Mouse (Mus musculus) midbrain, embryonic 16.5 days (tissue): ENCODE results near the gene Rmnd5a. TPM values are rescaled to one million over a fixed set of nuclear protein-coding genes. Genes with fewer than 3 reads are reported as not detected.

Experiments used
- ATAC-seq: fragments of 200-750 bp; cut with Nextera tagmentation; 2 replicates; pipeline ENCODE4 v1.8.0; 2017; ENCODE audit warnings: moderate TSS enrichment
- H3K27ac ChIP-seq: fragments of 300-500 bp; sonication (generic); 2 replicates; pipeline ENCODE4 v1.5.1; 2014; ENCODE audit warnings: mild to moderate bottlenecking, low read length, mixed read lengths
- H3K27me3 ChIP-seq: fragments of 300-500 bp; sonication (generic); 2 replicates; pipeline ENCODE4 v1.6.1; 2014; ENCODE audit warnings: low read depth, low read length, mixed read lengths; ENCODE audit not compliant: control insufficient read depth, insufficient read depth
- H3K36me3 ChIP-seq: fragments of 300-500 bp; sonication (generic); 2 replicates; pipeline ENCODE4 v1.6.1; 2014; ENCODE audit warnings: mild to moderate bottlenecking, low read length, moderate library complexity, mixed read lengths; ENCODE audit not compliant: control insufficient read depth, insufficient read depth
- H3K4me1 ChIP-seq: fragments of 300-500 bp; sonication (generic); 2 replicates; pipeline ENCODE4 v1.6.1; 2014; ENCODE audit warnings: mild to moderate bottlenecking, low read length, mixed read lengths; ENCODE audit not compliant: control insufficient read depth, insufficient read depth
- H3K4me2 ChIP-seq: fragments of 300-500 bp; sonication (generic); 2 replicates; pipeline ENCODE4 v1.6.1; 2014; ENCODE audit warnings: mild to moderate bottlenecking, low read length, mixed read lengths
- H3K4me3 ChIP-seq: fragments of 300-500 bp; sonication (generic); 2 replicates; pipeline ENCODE4 v1.5.1; 2014; ENCODE audit warnings: low read depth, mild to moderate bottlenecking, low read length, moderate library complexity, mixed read lengths
- H3K9ac ChIP-seq: fragments of 300-500 bp; sonication (generic); 2 replicates; pipeline ENCODE4 v1.6.1; 2014; ENCODE audit warnings: low read depth, low read length, mixed read lengths
- H3K9me3 ChIP-seq: fragments of 300-500 bp; sonication (generic); replicated peaks from 2 replicates; pipeline ENCODE4 v1.6.1; 2014; ENCODE audit warnings: mild to moderate bottlenecking, low read length, mixed read lengths; ENCODE audit not compliant: control insufficient read depth, poor library complexity, severe bottlenecking
- WGBS: fragments of 180-500 bp; shearing (Covaris S2); extraction: QIAGEN DNeasy Blood & Tissue Kit; methylation state at CpG from one replicate; pipeline ENCODE4 v1.1.7; 2014; 5-methylcytosine and 5-hydroxymethylcytosine counted together
- polyA plus RNA-seq: library from polyadenylated mRNA; unstranded; fragments of >200 nt; fragmentation: Nextera tagmentation; extraction: Ambion mirVana; gene quantifications from 2 replicates; pipeline ENCODE4 v1.2.1, GENCODE M21; 2015

Gene Rmnd5a
- polyA plus RNA-seq, 1 experiment from 2014 or later: 8.1 TPM

- H3K4me1 ChIP-seq: no peaks in the 10 kb centered on the region
- H3K27ac ChIP-seq: no peak overlapping the region
- H3K27me3 ChIP-seq: no peaks in the 10 kb centered on the region
- no peak for ATAC-seq
- no peaks in the 10 kb centered on the region for H3K9me3 ChIP-seq
- no peak overlapping the region for H3K4me3 ChIP-seq
- H3K4me2 ChIP-seq: no peak overlapping the region
- 91% methylated on average over 6 of the region's 6 CpGs for WGBS
- no peak overlapping the region for H3K9ac ChIP-seq
- H3K36me3 ChIP-seq: no peaks in the 10 kb centered on the region
Observed at GRCm38 (mm10) chr6:71425681-71426080, 14.8 kb downstream of the Rmnd5a start.

- Histone ChIP-seq H3K27me3 (no peaks in the 10 kb centered on the region), H3K36me3 (no peaks in the 10 kb centered on the region), H3K4me1 (no peaks in the 10 kb centered on the region), H3K27ac (no peak overlapping the region), H3K4me2 (no peak overlapping the region), H3K9me3 (no peaks in the 10 kb centered on the region), H3K9ac (no peak overlapping the region), H3K4me3 (no peak overlapping the region)
- no peak for ATAC-seq
- WGBS: 88% methylated on average over 3 of the region's 3 CpGs
Observed at GRCm38 (mm10) chr6:71423116-71423515, 17.3 kb downstream of the Rmnd5a start.

- no peak overlapping the region for H3K4me3 ChIP-seq
- ATAC-seq: no peak
- 60% methylated on average over 3 of the region's 3 CpGs for WGBS
- no peaks in the 10 kb centered on the region for H3K9me3 ChIP-seq
- no peak overlapping the region for H3K9ac ChIP-seq
- no peaks in the 10 kb centered on the region for H3K36me3 ChIP-seq
- H3K27me3 ChIP-seq: no peaks in the 10 kb centered on the region
- no peaks in the 10 kb centered on the region for H3K4me1 ChIP-seq
- no peak overlapping the region for H3K27ac ChIP-seq
- H3K4me2 ChIP-seq: no peak overlapping the region
Observed at GRCm38 (mm10) chr6:71422162-71422561, 18.3 kb downstream of the Rmnd5a start.

GRCm38 (mm10) chr6:71420848-71421247, 19.6 kb downstream of the Rmnd5a start:
- Histone ChIP-seq H3K27ac (no peak overlapping the region), H3K4me2 (no peak overlapping the region), H3K4me3 (no peak overlapping the region), H3K36me3 (no peaks in the 10 kb centered on the region), H3K9me3 (no peaks in the 10 kb centered on the region), H3K9ac (no peak overlapping the region), H3K27me3 (no peaks in the 10 kb centered on the region), H3K4me1 (no peaks in the 10 kb centered on the region)
- 93% methylated on average over 6 of the region's 6 CpGs for WGBS
- ATAC-seq: no peak

GRCm38 (mm10) chr6:71418874-71419273, 21.6 kb downstream of the Rmnd5a start:
- Histone ChIP-seq H3K4me3 (no peak overlapping the region), H3K4me2 (no peak overlapping the region), H3K9ac (no peak overlapping the region), H3K4me1 (no peaks in the 10 kb centered on the region), H3K27ac (no peak overlapping the region), H3K27me3 (no peaks in the 10 kb centered on the region), H3K36me3 (no peaks in the 10 kb centered on the region), H3K9me3 (no peaks in the 10 kb centered on the region)
- WGBS: 96% methylated on average over 3 of the region's 3 CpGs
- ATAC-seq: no peak

- no peak overlapping the region for H3K27ac ChIP-seq
Observed at GRCm38 (mm10) chr6:71415446-71415845, 25.0 kb downstream of the Rmnd5a start.

GRCm38 (mm10) chr6:71414624-71415023, 25.8 kb downstream of the Rmnd5a start:
- Histone ChIP-seq H3K36me3 (no peaks in the 10 kb centered on the region; the same call in 1 of the 2 replicates), H3K4me3 (no peak overlapping the region), H3K4me1 (no peaks in the 10 kb centered on the region), H3K27ac (no peak overlapping the region), H3K4me2 (no peak overlapping the region), H3K9me3 (no peaks in the 10 kb centered on the region), H3K9ac (no peak overlapping the region), H3K27me3 (no peaks in the 10 kb centered on the region)
- no peak for ATAC-seq
- 81% methylated on average over 4 of the region's 4 CpGs for WGBS

More at GRCm38 (mm10) chr6:71415446-71415845, 25.0 kb downstream of the Rmnd5a start:
- Histone ChIP-seq H3K4me3 (no peak overlapping the region), H3K36me3 (no peaks in the 10 kb centered on the region; the same call in 1 of the 2 replicates), H3K4me2 (no peak overlapping the region), H3K4me1 (no peaks in the 10 kb centered on the region), H3K9ac (no peak overlapping the region), H3K27me3 (no peaks in the 10 kb centered on the region), H3K9me3 (no peaks in the 10 kb centered on the region)
- ATAC-seq: no peak
- WGBS: 84% methylated on average over 3 of the region's 3 CpGs

GRCm38 (mm10) chr6:71398829-71399609, 41.4 kb downstream of the Rmnd5a start:
- no peaks in the 10 kb centered on the region for H3K27me3 ChIP-seq
- H3K36me3 ChIP-seq: peaks cover 5% of the 10 kb centered on the region; the same call in 1 of the 2 replicates
- peak; percentile 66; the same call in 1 of the 2 replicates for ATAC-seq
- no peak overlapping the region for H3K4me2 ChIP-seq
- H3K4me3 ChIP-seq: no peak overlapping the region
- no peak overlapping the region for H3K9ac ChIP-seq
- H3K9me3 ChIP-seq: no peaks in the 10 kb centered on the region
- H3K27ac ChIP-seq: 0 out of 2 replicates have a peak overlapping the region, but pooled peaks have one; percentile 11
- H3K4me1 ChIP-seq: peaks cover 3% of the 10 kb centered on the region; the same call in 1 of the 2 replicates
- WGBS: 81% methylated on average over 4 of the region's 4 CpGs

- no peak for ATAC-seq
- 95% methylated on average over 6 of the region's 6 CpGs for WGBS
- Histone ChIP-seq H3K27ac (no peak overlapping the region), H3K4me3 (no peak overlapping the region), H3K9me3 (no peaks in the 10 kb centered on the region), H3K4me1 (peaks cover 3% of the 10 kb centered on the region; the same call in 1 of the 2 replicates), H3K36me3 (peaks cover 5% of the 10 kb centered on the region; the same call in 1 of the 2 replicates), H3K9ac (no peak overlapping the region), H3K27me3 (no peaks in the 10 kb centered on the region), H3K4me2 (no peak overlapping the region)
Observed at GRCm38 (mm10) chr6:71396761-71397160, 43.7 kb downstream of the Rmnd5a start.
